Mouse (Mus musculus): Measurements from ENCODE around the gene Isca1.
A peak's percentile ranks its signal among the peaks of the same experiment; 100 is the strongest.
"Not testable (repeated sequence)": the region's sequence is repeated elsewhere in the genome, so short reads cannot be mapped to it uniquely, and the experiment has no call there.

Gene Isca1

DNA sequence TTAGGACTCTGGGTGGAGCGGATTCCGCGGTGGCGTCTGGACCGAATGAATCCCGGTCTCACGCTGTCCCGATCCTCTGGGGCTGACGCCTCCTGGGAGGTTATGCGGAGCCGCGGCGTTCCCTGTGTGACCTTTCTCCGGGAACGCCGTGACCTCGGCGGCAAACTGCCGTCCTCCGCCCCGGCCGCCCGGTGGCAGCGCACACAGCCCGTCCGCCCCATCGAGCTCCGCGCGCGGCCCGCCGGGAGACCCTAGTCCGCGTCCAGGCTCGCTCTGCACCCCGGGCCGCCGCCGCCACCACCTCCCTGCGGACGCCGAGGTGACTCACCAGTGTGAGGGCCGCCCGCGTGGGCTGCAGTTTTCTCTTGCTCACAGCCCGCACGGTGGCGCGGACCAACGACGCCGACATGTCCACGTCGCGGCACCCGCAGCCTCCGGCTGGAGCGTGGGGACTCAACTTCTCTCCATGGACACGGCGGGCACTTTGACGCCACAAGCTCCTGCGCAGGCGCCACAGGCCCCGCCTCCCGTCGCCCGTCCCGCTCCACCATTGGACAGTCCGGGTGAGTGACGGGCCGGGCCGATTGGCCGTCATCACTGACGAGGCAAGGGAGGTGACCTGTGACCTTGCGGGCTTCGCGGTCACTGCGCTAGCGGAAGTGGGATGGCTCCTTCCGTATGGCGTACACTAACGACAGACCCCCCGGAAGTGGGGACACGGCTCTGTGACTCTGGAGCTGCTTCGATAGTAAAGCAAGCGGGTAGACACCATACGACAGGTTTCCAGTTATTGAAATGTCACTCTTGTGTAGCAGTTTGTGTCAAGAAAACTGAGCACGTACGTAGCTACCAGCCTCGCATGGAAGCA is at the start of gene Isca1:
Gene Isca1, minus strand, starts transcription at position 515 of the 868 bp plus-strand sequence.
- peak; percentile 99 to 100 for DNase-seq (ENCODE audit: low spot score in 2 of 2)

DNA sequence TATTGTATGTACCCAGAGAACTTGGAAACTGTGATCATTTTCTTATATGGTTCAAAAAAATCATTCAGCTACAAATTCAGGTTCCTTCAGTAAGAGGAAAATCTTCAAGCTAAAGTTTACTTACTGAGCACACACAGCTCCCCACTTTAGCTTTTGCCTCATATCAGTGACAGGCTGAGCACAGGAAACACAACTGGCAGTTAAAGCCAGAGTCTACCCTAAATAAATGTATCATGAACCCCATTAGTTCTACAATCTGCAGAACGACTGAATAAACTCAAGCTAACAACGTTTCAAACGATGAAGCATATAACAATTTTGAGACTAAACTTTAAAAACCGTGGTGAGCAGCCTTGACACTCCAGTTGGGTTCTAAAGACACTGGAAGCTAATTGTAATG is 47.7 kb upstream of the Isca1 start:
- no peak for DNase-seq (ENCODE audit: low spot score in 2 of 2)

DNA sequence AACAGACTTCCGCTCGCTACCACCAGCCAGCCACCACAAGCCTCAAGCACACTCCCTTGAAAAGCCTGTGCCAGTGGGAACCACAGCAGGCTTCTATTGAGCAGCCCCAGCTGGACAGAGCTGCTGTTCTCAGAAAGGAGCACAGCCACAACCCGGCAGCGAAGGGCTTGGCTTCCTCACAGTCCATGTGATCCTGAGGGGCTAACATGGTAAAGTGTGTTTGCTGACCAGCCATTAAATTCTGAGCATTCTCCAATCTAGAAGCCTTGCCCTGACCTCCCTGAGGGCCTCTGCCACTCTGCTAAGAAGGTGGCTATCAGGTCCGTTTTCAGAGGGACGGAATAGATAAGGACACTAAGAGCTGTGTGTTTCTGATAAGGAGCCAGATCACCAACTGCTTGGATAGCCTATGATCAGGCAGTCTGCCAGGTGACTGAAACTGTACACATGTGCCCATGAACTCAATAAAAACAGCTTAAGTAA is 44.5 kb upstream of the Isca1 start:
- DNase-seq (ENCODE audit: low spot score in 2 of 2): peak in 1 of 2 experiments; percentile 69

DNA sequence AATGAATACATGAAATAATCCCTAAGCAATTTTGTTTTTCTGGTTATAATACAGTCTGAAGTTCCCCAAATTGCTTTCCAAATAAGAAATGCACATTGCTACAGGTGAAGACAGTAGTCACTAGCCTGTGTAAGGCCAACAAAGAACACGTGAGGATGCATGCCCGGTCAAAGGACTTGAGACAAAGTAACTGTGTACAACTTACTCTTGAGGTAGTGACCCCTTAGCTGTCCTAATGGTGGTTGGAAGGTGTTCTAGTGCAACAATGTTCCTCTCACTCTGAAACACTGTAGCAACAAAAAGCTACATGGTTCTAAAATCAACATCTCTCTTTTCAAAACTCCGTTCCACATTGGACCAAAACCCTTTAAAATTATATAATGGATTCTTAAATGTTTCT is 42.0 kb upstream of the Isca1 start:
- DNase-seq (ENCODE audit: low spot score in 2 of 2): no peak

DNA sequence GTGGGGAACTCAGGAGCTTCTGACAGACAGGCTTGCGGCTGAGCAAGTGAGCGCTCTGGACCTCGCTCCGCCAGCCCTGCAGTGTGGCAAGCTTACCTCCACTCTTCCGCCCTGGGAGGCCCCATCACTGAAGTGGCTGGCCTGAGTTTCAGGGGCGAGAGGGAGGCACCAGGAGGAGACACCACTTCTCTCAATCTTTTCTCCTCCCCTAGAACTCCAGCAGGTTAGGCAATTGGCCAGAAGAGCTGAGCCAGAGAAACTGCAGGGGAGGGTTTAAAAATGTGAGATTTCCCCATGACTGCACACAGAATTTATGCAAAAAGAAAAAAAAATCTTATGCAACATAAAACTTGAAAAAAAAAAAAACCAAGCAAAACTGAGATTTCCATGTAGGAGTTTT is 31.4 kb upstream of the Isca1 start:
- DNase-seq (ENCODE audit: low spot score in 2 of 2): no peak

DNA sequence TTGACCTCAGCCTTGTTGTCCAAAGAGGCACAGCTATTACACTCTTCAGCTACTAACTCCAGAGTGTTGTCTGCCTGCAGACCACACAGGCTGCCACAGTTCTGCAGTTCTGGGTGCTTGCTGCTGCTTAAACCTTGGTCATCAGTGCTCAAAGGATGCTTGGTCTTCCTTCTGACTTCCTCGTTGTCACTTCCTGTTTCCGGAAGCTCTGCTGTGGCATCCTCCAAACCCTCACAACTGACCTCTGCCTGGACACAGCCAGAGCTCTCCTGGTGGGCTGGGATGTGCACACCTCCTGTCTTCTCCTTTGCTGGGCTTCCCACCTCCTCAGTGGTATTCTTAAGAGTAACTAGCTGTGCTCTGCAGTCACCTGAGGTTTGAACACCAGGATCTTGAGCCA is 30.5 kb upstream of the Isca1 start:
- no peak for DNase-seq (ENCODE audit: low spot score in 2 of 2)

DNA sequence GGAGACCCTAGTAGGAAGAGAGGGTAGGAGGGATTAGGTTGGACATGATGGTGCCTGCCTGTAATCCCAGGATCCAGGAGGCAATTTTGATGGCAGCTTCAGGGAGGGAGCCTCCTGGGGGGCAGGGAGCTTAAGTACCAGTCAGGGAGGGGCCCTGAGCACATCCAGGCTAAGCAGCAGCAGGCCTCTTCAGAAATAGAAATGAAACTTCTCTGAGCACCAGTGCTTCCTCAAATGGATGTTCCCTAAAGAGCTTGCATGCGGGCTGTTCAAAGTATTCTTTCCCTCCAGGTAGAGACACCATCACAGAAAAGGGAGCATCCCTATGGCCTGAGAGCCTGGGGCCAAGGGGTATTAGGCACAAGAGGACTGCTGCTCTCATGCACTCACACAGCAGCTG is 28.7 kb upstream of the Isca1 start:
- no peak for DNase-seq (ENCODE audit: low spot score in 2 of 2)

DNA sequence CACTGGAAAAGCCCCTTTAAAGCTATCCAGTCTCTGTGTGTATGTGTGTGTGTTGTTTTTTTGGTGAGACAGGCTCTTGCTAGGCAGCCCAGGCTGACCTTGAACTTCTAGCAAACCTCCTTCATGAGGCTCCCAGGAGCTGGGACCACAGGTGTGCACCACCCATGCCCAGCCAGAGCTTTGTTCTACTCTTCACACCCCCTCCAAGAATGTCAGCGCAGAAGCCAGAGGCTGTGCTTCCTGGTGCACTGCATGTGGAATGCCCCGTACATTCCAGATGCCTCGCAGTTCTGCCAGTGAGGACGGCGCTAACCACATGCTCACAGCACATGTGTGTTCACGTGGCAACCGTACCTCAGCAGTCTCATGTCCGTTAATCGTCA is 26.8 kb upstream of the Isca1 start:
- DNase-seq (ENCODE audit: low spot score in 2 of 2): peak; percentile 30 to 57

DNA sequence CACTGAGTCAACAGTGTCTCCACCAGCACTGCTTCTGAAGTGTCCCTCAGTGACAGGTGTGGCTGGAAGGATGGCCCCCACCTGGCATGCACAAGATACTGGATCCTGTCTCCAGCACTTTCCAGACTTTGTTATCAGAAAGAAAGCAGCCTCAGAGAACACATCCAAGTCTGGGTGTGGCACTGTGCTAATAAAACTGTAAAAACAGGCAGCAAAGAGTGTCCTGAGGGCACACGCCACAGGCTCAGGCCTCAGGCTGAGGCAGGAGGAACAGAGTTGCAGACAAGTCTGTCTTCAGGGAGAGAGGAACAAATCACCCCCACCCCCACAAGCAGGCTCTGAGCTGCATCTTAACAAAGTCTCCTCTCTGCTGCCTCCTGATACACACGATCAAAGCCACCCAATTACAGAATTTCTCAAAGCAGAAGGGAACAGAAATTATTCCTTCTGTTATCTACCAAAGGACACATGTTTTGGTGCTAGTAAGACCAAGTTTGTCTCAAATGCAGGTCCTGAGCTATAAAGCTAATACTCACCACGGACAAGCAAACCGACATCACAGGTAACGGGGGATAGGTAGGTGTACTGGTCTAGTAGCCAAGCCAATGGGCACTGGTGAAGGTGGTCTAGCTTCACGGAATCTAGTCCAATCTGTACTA is 26.3 kb upstream of the Isca1 start:
- peak; percentile 61 to 77 for DNase-seq (ENCODE audit: low spot score in 2 of 2)

DNA sequence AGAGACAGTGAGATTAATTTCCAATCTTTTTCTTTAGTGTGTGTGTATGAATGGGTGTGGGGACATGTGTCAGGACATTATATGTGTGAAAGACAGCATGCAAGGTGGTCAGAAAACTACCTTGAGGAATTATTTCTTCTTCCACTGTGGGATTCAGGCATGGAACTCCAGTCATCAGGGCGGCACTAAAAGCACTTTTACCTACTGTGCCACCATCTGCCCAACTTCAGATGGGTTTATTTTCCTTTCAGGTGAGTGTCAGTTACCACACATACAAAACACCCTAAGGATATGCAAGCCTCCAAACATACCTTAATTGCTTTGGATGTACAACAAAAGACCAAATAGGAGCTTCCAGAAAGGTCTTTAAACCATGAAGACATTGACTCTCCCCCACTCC is 25.2 kb upstream of the Isca1 start:
- no peak for DNase-seq (ENCODE audit: low spot score in 2 of 2)

DNA sequence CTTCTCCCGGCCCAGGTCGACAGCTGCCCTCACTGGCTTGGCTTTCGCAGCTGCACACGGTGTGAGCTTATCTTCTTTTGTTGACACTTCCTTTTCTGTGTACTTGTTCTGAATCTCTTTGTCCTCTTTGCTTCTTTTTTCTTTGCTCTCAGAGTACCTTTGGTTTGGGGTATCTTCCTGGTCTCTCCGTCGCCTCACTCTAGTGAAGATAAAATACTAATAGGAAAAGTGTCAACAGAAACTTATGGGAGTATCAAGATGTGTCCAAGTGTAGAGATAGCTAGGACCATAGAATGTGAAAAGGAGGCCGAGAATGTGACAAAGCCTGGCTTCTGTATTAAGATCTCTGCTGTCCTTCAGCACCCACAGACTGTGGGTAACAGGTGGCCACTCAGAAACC is 12.5 kb upstream of the Isca1 start, which contains the start of gene Gm49354:
Gene Gm49354, minus strand, starts transcription at position 101 of the 400 bp plus-strand sequence.
- no peak for DNase-seq (ENCODE audit: low spot score in 2 of 2)

DNA sequence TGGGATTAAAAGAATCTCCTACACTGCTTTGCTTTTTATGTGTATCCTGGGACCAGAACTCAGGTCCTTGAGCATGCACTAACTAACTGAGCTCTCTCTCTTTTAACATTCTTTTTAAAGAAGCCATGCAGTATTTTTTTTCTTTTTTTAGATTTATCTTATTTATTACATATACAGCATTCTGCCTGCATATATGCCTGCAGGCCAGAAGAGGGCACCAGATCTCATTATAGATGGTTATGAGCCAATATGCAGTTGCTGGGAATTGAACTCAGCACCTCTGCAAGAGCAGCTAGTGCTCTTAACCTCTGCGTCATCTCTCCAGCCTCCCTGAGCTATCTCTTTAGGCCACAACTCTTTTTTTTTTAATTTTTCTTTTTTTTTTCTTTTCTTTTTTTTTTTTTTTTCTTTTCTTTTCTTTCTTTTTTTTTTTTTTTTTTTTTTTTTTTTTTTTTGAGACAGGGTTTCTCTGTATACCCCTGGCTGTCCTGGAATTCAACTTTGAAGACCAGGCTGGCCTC is 10.2 kb upstream of the Isca1 start:
- DNase-seq (ENCODE audit: low spot score in 2 of 2): not testable (repeated sequence)

DNA sequence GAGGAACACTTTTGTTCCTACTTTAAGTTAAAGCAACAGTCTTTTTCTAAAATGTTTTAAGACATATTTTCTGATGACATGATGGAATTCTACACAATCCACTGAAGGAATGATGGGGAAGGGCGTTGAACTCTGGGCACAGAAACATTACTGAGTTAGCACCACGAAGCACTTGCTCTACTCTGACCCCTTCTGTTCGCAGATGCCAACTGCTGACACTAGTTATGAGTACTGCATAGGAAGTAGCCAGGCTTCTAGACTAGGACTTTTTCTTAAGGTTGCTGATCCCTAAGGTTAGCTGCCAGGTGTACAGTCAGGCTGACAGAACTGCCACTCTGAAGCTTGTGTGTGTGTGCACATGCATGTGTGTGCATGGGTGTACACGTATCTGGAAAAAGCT is 9.6 kb upstream of the Isca1 start:
- no peak for DNase-seq (ENCODE audit: low spot score in 2 of 2)

DNA sequence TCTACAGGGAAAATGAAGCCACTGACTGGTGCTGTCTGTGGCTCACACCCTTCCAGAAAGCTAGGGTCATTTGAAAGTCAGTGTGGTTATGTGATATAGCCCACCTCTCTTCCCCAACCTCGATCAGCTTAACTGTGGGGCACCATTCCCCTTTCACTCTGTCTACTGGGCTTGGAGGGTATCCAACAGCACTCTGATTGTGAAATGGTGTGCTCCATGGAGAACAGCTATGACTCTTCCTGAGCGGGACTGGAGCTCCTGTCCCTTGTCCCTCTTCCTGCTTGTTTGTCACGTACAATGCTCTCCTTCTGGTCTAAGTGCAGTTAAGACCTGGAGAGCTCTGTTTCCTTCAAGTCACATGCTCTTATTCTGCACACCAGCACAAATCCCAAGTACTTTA is 5.6 kb upstream of the Isca1 start:
- DNase-seq (ENCODE audit: low spot score in 2 of 2): no peak

DNA sequence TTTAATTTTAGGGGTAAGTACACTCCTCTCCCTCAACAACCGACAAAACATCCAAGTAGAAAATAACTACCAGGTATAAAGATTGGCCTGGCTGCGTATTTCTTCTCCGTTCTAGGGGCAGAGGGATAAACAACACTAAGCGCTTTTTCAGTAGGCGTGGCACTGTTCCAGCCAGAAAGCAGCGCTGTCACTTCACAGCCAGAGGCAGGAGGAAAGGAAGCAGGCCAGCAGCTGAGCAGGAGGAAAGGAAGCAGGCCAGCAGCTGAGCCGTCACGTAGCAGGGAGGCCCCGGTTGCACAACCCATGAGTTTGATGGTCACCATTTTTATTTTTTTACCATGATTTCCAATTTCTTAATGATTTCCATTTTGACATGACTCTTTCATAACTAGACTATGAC is 1.6 kb upstream of the Isca1 start:
- peak; percentile 63 to 83 for DNase-seq (ENCODE audit: low spot score in 2 of 2)

DNA sequence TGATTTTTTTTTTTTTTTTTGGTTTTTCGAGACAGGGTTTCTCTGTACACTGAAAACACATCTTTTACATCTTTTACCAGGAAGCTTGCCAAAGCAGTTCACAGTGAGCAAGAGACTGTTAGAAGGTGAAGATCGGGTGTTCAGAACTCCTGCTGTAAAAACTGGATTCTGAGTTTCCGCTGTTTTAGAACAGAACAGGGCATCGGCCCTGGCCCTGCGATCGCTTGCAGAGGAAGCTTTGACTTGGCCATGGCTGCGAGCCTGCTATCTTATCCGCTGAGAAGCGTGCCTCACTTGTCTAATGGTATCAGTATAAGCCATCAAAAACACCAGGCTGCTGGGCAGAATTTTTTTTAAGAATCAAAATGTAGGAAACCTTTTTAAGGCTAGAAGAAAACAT is 1.2 kb upstream of the Isca1 start:
- DNase-seq (ENCODE audit: low spot score in 2 of 2): peak in 1 of 2 experiments; percentile 45

DNA sequence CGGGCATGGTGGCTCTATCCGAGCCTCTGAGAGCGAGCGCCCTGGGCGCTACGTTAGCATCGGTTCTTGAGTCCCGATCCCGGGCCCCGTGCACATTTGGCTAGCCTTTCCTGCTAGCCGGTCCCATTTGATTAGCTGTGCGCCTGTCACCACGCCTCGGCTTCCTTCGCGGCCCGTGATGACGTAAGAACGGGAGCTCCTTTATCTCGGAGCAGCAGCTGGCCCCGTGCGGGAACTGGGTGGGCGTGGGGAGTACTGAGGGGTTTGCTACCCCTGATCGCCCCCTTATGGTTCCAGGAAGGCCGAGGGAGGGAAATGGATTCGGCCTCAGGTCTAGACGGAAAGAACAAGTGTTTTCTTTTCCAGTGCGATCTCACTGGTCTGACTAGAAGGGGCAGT is 553 bp upstream of the Isca1 start:
- DNase-seq (ENCODE audit: low spot score in 2 of 2): peak; percentile 90 to 94

DNA sequence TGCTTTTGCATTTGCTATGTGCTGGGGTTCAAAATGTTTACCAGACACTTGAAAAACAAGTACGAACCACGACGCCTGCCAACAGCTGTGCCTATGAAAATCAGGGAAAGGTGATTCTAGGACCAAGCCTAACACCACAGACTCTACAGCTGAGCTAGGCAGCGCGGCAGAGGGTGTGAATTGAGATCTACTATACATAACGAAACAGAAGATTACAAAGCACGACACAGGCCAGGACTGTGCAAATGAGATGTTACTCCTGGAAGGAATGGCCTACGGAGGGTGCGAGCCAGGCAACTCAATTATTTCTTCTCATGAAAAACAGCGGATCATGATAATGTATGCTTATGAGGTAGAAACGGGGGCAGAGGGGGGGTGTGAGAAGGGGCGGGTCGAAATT is 1.1 kb downstream of the Isca1 start:
- DNase-seq (ENCODE audit: low spot score in 2 of 2): peak; percentile 39 to 49

DNA sequence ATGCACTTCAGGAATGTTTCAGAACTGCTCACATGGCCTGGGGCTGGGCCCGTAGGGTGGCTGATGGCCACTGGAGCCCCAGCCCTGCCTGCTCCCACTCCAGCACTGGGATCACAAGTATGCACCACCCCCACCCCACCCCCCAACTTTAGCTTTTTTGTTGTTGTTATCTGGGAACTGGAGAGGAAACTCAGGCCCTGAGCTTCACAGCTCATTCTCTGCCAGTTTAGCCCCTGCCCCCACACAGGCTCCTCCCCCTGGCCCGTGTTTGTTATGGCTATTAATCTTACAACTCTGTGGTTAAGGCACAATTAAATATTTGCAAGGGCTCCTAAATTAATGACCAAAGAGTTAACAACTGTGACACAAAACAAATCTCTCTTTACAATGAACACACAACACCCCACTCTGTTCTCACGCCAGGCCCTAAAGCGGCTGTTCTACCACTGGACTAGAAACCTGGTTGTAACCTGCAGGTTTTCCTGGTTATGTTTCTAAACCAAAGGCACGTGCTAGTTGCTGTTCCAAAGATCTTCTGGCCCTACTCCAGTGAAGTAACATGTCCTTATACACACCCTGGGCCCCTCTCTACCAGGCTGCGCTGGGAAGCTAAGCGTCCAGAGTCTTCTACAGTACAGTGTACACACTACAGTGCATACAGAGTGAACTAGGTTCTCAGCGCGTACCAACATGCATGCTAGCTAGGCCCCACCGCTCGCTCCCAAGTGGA is 2.7 kb downstream of the Isca1 start:
- no peak for DNase-seq (ENCODE audit: low spot score in 2 of 2)

DNA sequence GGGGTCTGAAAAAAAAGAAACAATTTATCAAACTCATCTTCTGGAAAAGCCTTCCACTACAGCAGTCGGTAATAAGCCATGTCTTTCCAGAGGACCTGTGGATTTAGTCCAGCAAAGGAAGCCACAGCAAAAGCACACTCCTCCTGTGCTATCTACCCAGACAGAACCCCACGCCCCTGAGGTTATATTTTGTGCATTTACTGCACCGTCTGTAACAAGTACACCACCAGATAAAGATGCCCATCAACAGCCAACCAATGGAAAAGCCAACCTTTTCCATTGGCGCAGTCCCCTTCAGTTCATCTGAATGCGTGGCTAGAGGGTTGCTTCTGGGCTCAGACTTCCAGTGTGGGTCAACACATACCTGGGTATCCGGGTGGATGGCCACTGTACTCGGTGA is 6.8 kb downstream of the Isca1 start:
- DNase-seq (ENCODE audit: low spot score in 2 of 2): peak in 1 of 2 experiments; percentile 49

DNA sequence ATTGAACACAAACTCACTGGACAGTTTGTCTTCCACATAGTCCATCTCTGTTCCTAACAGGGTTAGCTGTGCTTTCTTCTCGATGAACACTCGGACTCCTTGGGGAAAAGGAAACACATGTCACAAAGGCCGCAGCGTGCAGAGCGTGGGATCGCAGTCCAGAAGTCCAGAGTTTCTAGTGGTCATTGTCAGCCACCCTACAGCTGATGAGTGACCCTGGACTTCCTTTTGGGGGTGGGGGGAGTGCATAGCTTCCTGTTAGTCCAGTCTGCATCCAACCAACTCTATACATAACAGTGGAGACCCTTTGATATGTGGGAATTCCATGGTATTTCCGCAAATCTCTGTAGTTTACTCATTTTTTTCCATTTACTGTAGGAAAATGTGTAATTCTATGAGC is 12.7 kb downstream of the Isca1 start:
- no peak for DNase-seq (ENCODE audit: low spot score in 2 of 2)

DNA sequence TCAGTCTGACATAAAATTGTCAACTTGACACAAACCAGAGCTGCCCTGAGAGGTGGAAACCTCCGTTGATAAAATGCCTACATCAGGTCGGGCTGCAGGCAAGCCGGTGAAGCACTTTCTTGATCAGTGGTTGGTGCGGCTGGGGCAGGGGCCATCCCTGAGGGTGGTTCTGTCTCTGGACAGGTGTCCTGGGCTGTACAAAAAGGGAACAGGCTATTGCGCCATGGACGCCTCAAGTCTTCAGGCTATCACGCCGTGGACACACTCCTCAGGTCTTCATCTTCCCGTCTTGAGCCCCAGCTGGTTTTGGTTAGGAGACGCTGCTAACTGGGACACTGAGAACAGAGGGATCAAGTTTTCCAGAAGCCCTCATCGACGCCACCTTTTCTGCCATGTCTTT is 19.3 kb downstream of the Isca1 start:
- no peak for DNase-seq (ENCODE audit: low spot score in 2 of 2)
